Mouse (Mus musculus): ENCODE results near the gene Dock1. TPM values are rescaled to one million over a fixed set of nuclear protein-coding genes. Genes with fewer than 3 reads are reported as not detected.

Dock1 gene
- polyA plus RNA-seq, 1 experiment from 2014 or later = 44.5 TPM

DNA sequence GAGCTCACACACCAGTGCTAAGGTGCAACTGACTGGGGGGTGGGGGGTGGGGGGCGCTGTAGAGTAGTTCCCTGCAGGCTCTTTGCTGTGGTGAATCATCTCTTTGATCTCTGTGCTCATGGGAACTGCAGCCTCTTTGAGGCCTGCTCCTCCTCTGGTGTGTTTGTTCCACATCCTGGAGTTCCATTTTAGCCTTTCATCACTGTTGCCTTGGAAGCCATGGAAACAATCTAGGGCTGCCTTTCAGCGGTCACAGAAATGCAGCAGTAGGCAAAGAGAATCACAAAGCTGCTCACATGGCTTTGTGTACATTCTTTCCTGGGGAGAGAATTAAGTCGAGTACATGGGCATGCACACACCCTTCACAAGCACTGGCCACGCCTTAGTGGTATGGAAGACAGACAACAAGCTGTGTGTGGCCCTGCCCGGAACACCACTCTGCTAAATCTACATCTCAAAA lies 468.7 kb downstream of the Dock1 start:
- Histone ChIP-seq H3K36me3 (peaks cover 49% of the 10 kb centered on the region), H3K27me3 (ENCODE audit: low read depth, poor library complexity, severe bottlenecking) (no peaks in the 10 kb centered on the region), H3K4me3 (no peak overlapping the region), H3K9me3 (replicated peaks) (no peaks in the 10 kb centered on the region), H3K4me1 (0 out of 2 replicates have a peak, but pooled peaks cover 2% of the 10 kb centered on the region), H3K27ac (no peak overlapping the region)
- no peak for DNase-seq (ENCODE audit: low spot score)
- 62% methylated on average over 5 of the region's 5 CpGs for WGBS

DNA sequence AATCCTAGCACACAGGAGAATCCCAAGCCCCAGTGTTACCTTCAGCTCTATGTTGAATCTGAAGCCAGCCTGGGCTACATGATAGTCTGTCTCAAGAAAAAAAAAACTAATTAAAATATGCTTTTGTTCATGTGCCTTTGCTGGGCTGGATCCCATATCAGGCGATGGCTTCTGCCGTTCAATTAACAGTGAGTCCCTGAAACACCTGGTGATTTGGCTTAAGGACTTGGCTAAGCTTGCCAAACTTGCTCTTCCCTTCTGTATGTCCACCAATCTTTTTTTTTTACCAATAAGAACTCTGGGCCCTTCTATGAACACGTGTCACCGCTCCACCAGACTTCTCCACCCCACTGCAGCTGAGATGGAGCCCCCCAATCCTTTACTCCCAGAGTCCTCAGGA lies 474.3 kb downstream of the Dock1 start:
- Histone ChIP-seq H3K36me3 (peaks cover 68% of the 10 kb centered on the region), H3K4me3 (no peak overlapping the region), H3K27ac (no peak overlapping the region), H3K27me3 (ENCODE audit: low read depth, poor library complexity, severe bottlenecking) (no peaks in the 10 kb centered on the region), H3K9me3 (replicated peaks) (no peaks in the 10 kb centered on the region), H3K4me1 (no peaks in the 10 kb centered on the region)
- DNase-seq (ENCODE audit: low spot score) = no peak
- 95% methylated on average over 4 of the region's 4 CpGs for WGBS

DNA sequence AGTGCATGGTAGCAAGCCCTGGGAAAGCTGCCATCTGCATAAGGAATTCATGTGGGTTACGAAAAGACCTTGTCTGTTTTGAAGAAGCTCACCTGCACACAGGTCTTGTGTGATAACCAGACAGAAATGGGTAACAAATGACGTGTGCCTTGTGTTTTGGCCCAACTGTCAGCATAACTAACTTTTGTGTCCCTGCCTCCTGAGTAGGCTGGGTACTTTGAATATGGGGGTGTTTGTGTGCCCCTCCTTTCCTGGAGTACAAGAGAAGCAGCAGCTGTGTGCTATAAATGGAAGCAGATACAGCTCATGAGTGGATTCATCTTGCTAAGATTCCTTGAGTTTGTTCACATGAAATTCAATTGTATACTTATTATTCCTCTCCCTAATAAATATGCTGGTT lies 480.5 kb downstream of the Dock1 start:
- Histone ChIP-seq H3K27me3 (ENCODE audit: low read depth, poor library complexity, severe bottlenecking) (no peaks in the 10 kb centered on the region), H3K4me3 (no peak overlapping the region), H3K27ac (no peak overlapping the region), H3K36me3 (peaks cover 39% of the 10 kb centered on the region), H3K4me1 (no peaks in the 10 kb centered on the region), H3K9me3 (replicated peaks) (no peaks in the 10 kb centered on the region)
- WGBS = 90% methylated on average over 2 of the region's 2 CpGs
- DNase-seq (ENCODE audit: low spot score) = no peak

DNA sequence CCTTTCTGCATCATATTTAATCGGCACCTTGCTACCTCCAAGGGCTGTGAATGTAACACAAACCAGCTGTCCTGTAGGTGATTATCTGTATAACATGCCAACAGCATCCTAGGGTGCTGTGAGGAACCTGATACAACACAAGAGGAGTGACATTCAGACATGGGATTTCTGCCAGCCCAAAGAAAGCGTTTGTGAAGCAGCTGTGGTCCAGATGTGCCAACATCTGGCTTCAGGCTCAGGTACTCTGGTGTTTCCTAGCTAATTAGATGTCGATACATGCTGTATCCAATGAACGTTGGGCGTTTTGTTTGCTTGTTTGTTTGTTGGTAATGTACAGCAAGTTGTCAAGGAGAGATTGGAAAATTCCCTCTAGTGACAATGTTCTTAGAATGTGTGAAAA lies 487.1 kb downstream of the Dock1 start:
- H3K9me3 ChIP-seq (replicated peaks) = no peaks in the 10 kb centered on the region
- H3K36me3 ChIP-seq = peaks cover 15% of the 10 kb centered on the region; the same call in 1 of the 2 replicates
- H3K27ac ChIP-seq = no peak overlapping the region
- DNase-seq (ENCODE audit: low spot score) = peak; percentile 53
- WGBS = 58% methylated on average over 5 of the region's 5 CpGs
- no peaks in the 10 kb centered on the region for H3K27me3 ChIP-seq (ENCODE audit: low read depth, poor library complexity, severe bottlenecking)
- H3K4me1 ChIP-seq = peaks cover 10% of the 10 kb centered on the region
- no peak overlapping the region for H3K4me3 ChIP-seq

DNA sequence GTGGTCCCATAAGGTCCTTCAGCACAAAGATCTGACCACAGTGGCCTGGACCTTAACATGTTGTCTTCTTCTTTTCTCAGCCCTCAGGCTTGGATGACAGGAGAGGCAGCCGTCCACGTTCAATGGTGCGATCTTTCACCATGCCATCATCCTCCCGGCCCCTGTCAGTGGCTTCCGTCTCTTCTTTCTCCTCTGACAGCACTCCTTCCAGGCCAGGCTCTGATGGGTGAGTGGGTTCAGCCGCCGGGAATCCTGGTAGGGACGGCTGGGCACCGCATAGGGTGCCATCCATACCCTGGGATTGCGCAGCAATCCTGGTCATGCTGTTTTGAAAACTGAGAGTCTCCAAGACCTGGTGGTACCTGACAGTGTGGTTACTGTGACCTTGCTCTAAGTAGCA lies 487.9 kb downstream of the Dock1 start:
- DNase-seq (ENCODE audit: low spot score) = no peak
- peaks cover 10% of the 10 kb centered on the region for H3K4me1 ChIP-seq
- no peak overlapping the region for H3K4me3 ChIP-seq
- 96% methylated on average over 10 of the region's 10 CpGs for WGBS
- H3K36me3 ChIP-seq = peaks cover 19% of the 10 kb centered on the region; the same call in 1 of the 2 replicates
- H3K9me3 ChIP-seq (replicated peaks) = no peaks in the 10 kb centered on the region
- no peaks in the 10 kb centered on the region for H3K27me3 ChIP-seq (ENCODE audit: low read depth, poor library complexity, severe bottlenecking)
- no peak overlapping the region for H3K27ac ChIP-seq

DNA sequence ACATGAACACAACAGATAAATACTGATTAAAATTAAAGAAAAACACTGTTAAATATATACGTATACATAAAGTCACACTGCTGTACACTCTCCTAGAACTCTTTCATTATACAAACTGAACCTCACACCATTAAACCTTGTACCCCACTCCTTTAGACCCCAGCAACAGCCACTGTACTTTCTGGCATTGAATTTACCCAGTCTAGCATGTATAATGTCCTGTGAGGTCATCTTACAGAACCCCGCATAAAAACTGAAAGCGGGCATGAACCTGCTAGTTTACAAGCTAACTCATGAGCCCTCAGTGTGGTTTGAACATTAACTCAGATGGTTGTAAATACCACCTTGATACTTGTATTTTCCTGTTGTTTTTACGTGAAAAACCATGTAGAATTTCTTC lies 489.2 kb downstream of the Dock1 start:
- Histone ChIP-seq H3K36me3 (peaks cover 31% of the 10 kb centered on the region), H3K4me3 (no peak overlapping the region), H3K9me3 (replicated peaks) (no peaks in the 10 kb centered on the region), H3K27me3 (ENCODE audit: low read depth, poor library complexity, severe bottlenecking) (no peaks in the 10 kb centered on the region), H3K27ac (no peak overlapping the region), H3K4me1 (peaks cover 10% of the 10 kb centered on the region)
- 96% methylated on average over 4 of the region's 4 CpGs for WGBS
- DNase-seq (ENCODE audit: low spot score) = no peak

DNA sequence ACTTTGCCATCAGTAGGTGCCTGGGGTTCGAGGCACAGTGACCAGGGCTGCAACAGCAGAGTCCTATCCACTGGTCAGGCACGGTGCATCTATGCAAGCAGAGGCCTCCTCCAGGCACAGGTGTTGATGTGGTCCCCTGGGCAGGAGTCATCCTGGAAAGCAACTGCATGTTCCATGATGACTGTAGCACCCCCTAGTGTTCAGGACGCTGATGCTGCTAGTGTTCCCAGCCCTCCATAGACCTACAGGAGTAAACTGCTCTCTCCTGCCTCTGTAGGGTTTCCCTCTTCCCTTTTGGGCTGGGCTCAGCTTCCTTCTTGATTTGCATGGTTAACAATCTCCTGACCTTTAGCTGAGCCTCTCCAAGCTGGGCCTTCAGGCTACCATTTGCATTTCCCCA lies 494.7 kb downstream of the Dock1 start:
- Histone ChIP-seq H3K9me3 (replicated peaks) (no peaks in the 10 kb centered on the region), H3K27me3 (ENCODE audit: low read depth, poor library complexity, severe bottlenecking) (no peaks in the 10 kb centered on the region), H3K27ac (no peak overlapping the region), H3K4me1 (no peaks in the 10 kb centered on the region), H3K36me3 (peaks cover 59% of the 10 kb centered on the region), H3K4me3 (no peak overlapping the region)
- WGBS = 45% methylated on average over 3 of the region's 3 CpGs
- peak; percentile 47 for DNase-seq (ENCODE audit: low spot score)

DNA sequence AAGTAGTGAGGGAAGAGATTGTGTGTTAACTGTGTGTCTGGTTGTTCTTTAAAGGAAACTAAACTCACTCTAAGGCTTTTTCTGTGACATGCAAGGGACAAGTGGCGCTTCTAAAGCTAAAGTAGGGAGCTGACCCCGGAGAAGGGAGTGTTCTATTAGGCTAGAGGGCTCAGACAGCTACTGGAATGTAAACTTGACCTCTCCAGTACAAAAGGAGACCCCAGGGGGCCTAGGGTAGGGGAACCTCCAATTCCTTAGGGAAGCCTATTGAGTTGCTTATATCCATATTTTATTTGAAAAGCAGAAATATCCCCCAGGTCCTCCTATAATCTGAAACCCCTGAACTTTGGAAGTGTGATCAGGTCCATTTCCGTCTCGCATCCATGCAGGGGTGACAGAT lies 499.5 kb downstream of the Dock1 start:
- no peak overlapping the region for H3K27ac ChIP-seq

DNA sequence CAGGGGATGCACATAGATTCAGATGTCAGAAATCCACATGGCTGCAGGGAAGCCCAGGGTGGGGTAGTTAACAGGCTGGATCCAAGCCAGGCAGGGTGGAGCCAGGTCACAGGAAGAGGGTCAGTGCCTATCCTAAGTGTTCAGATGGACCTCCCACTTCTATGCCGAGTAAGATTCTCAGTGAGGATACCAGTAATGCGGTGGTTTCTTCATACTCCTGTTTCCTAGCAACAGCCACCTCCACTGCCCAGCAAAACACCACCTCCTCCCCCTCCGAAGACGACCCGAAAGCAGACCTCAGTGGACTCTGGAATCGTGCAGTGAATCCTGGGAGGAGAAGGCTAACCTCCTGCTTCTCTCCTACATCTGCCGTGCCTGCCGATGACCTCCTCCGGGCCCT lies 501.8 kb downstream of the Dock1 start:
- H3K27me3 ChIP-seq (ENCODE audit: low read depth, poor library complexity, severe bottlenecking) = no peaks in the 10 kb centered on the region
- H3K36me3 ChIP-seq = peaks cover 34% of the 10 kb centered on the region
- no peak overlapping the region for H3K27ac ChIP-seq
- no peaks in the 10 kb centered on the region for H3K4me1 ChIP-seq
- DNase-seq (ENCODE audit: low spot score) = no peak
- WGBS = 87% methylated on average over 9 of the region's 9 CpGs
- no peaks in the 10 kb centered on the region for H3K9me3 ChIP-seq (replicated peaks)
- no peak overlapping the region for H3K4me3 ChIP-seq

More for the DNA sequence above, 499.5 kb downstream of the Dock1 start:
- Histone ChIP-seq H3K9me3 (replicated peaks) (no peaks in the 10 kb centered on the region), H3K4me3 (no peak overlapping the region), H3K4me1 (no peaks in the 10 kb centered on the region), H3K36me3 (peaks cover 45% of the 10 kb centered on the region), H3K27me3 (ENCODE audit: low read depth, poor library complexity, severe bottlenecking) (no peaks in the 10 kb centered on the region)
- DNase-seq (ENCODE audit: low spot score) = no peak
- WGBS = 82% methylated on average over 4 of the region's 4 CpGs

DNA sequence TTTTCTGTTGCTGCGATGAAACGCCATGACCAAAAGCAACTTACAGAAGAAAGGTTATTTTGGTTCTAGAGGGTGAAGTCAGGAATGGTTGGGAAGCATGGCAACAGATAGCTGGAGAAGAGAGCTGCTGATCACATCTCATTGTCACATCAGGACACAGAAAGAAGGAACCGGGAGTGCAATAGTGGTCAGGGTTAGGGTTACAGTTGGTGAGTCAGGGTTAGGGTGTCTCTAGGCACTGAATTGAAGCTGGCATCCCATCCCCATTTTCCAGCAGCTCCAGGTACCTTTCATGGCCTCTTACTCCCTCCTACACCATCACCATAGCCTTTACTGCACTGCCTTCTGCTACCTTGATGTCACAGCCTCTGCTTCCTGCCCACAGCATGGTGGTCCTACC lies 523.7 kb downstream of the Dock1 start:
- no peak for DNase-seq (ENCODE audit: low spot score)
- H3K27me3 ChIP-seq (ENCODE audit: low read depth, poor library complexity, severe bottlenecking) = no peaks in the 10 kb centered on the region
- no peaks in the 10 kb centered on the region for H3K4me1 ChIP-seq
- no peaks in the 10 kb centered on the region for H3K9me3 ChIP-seq (replicated peaks)
- H3K27ac ChIP-seq = no peak overlapping the region
- no peak overlapping the region for H3K4me3 ChIP-seq
- WGBS = 95% methylated on average over 3 of the region's 3 CpGs
- H3K36me3 ChIP-seq = no peaks in the 10 kb centered on the region

DNA sequence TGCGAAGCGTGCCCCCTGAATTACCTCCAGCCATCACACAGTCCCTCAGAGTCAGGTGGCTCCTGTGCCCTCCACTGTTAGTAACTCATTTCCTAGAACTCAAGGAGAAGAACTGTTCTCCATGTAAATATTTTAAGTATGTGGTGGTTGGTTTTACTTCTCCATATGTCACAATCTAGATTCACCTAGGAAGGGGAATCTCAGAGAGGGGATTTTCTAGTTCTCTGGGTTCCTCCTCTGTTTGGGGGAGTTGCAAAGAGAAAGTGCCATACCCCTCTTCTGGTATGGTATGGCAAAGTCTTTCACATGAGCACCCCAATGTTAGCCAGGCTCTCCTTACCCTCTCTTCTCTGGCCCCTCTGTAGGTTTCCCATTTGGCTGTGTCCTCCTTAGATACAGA lies 525.2 kb downstream of the Dock1 start:
- 91% methylated on average over 2 of the region's 2 CpGs for WGBS
- DNase-seq (ENCODE audit: low spot score) = no peak
- no peaks in the 10 kb centered on the region for H3K36me3 ChIP-seq

DNA sequence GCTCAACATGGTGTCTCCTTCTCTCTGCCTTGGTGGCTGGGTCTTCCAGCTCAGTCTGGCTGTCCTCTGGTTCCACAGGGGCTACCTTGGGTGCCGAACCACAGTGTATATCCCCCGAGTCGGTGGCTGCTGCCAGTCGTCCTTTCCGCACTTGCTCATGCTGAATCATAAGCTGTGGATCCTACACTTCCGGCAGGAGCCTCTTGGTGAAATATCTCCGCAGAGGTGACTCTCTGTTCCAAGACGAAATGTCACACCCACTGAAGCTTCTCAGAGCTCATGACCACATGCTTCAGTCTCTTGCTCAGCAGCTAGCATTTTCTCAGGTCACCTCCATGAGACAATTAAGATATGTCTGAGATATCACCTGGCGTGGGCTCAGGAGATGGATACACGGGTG lies 526.4 kb downstream of the Dock1 start:
- H3K9me3 ChIP-seq (replicated peaks) = no peaks in the 10 kb centered on the region
- H3K27me3 ChIP-seq (ENCODE audit: low read depth, poor library complexity, severe bottlenecking) = no peaks in the 10 kb centered on the region
- no peaks in the 10 kb centered on the region for H3K36me3 ChIP-seq
- DNase-seq (ENCODE audit: low spot score) = no peak
- H3K27ac ChIP-seq = no peak overlapping the region
- H3K4me1 ChIP-seq = no peaks in the 10 kb centered on the region
- 91% methylated on average over 10 of the region's 10 CpGs for WGBS
- no peak overlapping the region for H3K4me3 ChIP-seq

More for the DNA sequence above, 525.2 kb downstream of the Dock1 start:
- H3K4me1 ChIP-seq = no peaks in the 10 kb centered on the region
- H3K9me3 ChIP-seq (replicated peaks) = no peaks in the 10 kb centered on the region
- no peak overlapping the region for H3K4me3 ChIP-seq
- H3K27me3 ChIP-seq (ENCODE audit: low read depth, poor library complexity, severe bottlenecking) = no peaks in the 10 kb centered on the region
- H3K27ac ChIP-seq = no peak overlapping the region

DNA sequence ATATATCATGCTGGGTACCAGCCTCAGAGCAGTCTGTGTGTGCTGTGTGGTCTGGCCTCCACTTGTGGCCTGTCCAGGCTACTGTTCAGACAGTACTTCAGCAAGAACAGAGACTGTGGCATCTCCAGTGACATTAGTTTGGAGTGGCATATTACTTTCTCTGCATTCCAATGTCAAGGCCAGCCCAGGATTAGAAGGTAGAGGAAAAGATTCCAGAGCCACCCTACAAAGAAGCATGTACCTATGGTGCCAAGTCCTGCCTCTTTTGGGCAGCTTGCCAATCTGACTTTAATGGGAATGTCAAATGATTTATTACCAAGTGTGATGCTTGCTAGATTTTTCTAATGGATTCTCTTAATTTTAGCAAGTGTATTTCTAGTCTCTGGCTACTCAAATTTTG lies 533.5 kb downstream of the Dock1 start:
- no peak for DNase-seq (ENCODE audit: low spot score)
- H3K27ac ChIP-seq = no peak overlapping the region
- H3K27me3 ChIP-seq (ENCODE audit: low read depth, poor library complexity, severe bottlenecking) = no peaks in the 10 kb centered on the region
- no peaks in the 10 kb centered on the region for H3K9me3 ChIP-seq (replicated peaks)
- H3K4me1 ChIP-seq = no peaks in the 10 kb centered on the region
- no peak overlapping the region for H3K4me3 ChIP-seq
- no peaks in the 10 kb centered on the region for H3K36me3 ChIP-seq

DNA sequence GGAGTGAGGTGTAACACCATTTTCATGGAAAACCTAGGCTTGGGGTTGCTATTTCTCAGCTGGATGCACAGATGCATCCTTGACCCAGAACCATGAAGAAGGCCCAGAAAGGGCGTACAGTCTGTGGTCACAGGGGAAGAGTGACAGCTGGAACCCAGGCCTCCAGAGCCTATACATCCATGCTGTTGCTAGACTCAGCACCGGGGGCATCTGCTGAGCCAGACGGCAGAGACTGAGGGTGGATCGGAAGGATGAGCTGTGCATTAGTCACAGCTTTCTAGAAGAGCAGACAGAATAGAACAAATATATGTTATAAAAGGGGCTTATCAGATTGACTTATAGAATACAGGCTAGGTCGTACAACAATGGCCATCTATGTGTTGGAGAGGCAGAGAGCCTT lies 534.7 kb downstream of the Dock1 start:
- no peaks in the 10 kb centered on the region for H3K9me3 ChIP-seq (replicated peaks)
- no peaks in the 10 kb centered on the region for H3K36me3 ChIP-seq
- no peaks in the 10 kb centered on the region for H3K4me1 ChIP-seq
- WGBS = 87% methylated on average over 5 of the region's 5 CpGs
- no peak for DNase-seq (ENCODE audit: low spot score)
- no peak overlapping the region for H3K27ac ChIP-seq
- H3K27me3 ChIP-seq (ENCODE audit: low read depth, poor library complexity, severe bottlenecking) = no peaks in the 10 kb centered on the region
- no peak overlapping the region for H3K4me3 ChIP-seq

Measured in limb, embryonic 10.5 days (tissue).